Mouse (Mus musculus) CD4-positive, CD25-positive, alpha-beta regulatory T cell, adult 2 months (primary cell): ENCODE measurements around the gene Dtx3l.
"Not testable (repeated sequence)": the region's sequence is repeated elsewhere in the genome, so short reads cannot be mapped to it uniquely, and the experiment has no call there.

Source experiments
- DNase-seq: peaks from one replicate; pipeline ENCODE4 v3.0.0-alpha.2; 2012; ENCODE audit warnings: low read depth, low spot score

The Dtx3l gene

GRCm38 (mm10) chr16:35938211-35939151 lies at the start of gene Dtx3l, which contains the start of gene Parp9:
Gene Dtx3l (minus strand): TSS chr16:35939151.
Gene Parp9 (plus strand): TSS chr16:35938470.
- DNase-seq = peak; percentile 87

- DNase-seq = no peak
Measured at GRCm38 (mm10) chr16:35987930-35988329, 49.0 kb upstream of the Dtx3l start.

DNA sequence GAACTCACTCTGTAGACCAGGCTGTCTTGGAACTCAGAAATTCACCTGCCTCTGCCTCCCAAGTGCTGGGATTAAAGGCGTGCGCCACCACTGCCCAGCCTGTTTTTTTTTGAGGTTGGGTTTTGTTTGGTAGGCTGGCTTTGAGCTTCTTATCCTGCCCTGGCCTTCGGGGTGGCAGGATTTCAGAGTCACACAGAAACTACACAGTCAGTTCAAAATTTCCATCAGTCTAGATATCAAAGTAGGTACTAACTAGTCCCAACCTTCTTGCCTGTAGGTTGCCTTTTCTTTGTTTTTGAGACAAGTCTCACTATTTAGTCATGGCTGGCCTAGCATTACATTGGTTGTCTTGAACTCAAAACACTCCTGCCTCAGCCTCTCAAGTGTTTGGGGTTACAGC lies 45.5 kb upstream of the Dtx3l start:
- peak; percentile 47 for DNase-seq

GRCm38 (mm10) chr16:35983517-35984101 lies 44.7 kb upstream of the Dtx3l start:
- peak; percentile 91 for DNase-seq

GRCm38 (mm10) chr16:35982902-35983516 lies 44.1 kb upstream of the Dtx3l start:
- peak; percentile 96 for DNase-seq

- DNase-seq = no peak
Measured at GRCm38 (mm10) chr16:35982506-35982901, 43.6 kb upstream of the Dtx3l start.

GRCm38 (mm10) chr16:35981363-35981821 lies 42.4 kb upstream of the Dtx3l start:
- DNase-seq = peak; percentile 100

GRCm38 (mm10) chr16:35978450-35978849 lies 39.5 kb upstream of the Dtx3l start, which contains the start of gene Kpna1:
Gene Kpna1 (plus strand): TSS chr16:35978750.
- DNase-seq = not testable (repeated sequence)

DNA sequence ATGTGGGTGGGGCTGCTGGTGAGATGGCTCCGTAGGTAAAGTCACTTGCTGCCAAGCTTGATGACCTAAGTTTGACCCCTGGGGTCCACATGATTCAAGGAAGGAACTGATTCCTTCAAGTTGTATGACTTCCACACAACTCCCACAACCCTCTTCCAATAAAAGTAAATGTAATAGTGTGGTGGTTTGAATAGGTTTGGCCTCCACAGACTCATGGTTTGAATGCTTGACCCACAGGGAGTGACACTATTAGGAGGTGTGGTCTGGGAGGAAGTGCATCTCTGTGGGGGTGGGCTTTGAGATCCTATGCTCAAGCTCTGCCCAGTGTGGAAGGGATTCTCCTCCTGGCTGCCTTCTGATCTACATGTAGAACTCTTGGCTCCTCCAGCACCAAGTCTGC lies 35.1 kb upstream of the Dtx3l start:
- no peak for DNase-seq

DNA sequence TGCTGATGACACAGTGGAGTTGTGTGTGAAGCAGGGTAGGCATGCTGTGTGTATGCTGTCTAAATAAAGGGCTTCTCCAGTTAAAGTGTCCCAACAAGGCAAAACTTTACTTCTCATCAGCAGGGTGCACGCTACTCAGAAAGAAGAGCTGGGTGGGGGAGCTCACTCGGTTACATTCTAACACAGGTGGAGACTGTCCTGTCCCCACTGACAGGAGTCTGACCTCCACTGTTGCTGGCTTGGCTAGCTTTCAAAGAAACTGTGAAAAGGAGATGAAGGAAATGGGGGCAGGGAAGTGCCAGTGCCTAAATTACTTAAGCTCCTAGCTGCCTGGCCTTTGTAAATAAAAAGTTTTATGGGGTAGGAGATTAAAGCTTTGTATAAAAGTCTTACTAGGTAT lies 29.2 kb upstream of the Dtx3l start:
- DNase-seq = no peak

- peak; percentile 31 for DNase-seq
Measured at GRCm38 (mm10) chr16:35967319-35967718, 28.4 kb upstream of the Dtx3l start.

DNA sequence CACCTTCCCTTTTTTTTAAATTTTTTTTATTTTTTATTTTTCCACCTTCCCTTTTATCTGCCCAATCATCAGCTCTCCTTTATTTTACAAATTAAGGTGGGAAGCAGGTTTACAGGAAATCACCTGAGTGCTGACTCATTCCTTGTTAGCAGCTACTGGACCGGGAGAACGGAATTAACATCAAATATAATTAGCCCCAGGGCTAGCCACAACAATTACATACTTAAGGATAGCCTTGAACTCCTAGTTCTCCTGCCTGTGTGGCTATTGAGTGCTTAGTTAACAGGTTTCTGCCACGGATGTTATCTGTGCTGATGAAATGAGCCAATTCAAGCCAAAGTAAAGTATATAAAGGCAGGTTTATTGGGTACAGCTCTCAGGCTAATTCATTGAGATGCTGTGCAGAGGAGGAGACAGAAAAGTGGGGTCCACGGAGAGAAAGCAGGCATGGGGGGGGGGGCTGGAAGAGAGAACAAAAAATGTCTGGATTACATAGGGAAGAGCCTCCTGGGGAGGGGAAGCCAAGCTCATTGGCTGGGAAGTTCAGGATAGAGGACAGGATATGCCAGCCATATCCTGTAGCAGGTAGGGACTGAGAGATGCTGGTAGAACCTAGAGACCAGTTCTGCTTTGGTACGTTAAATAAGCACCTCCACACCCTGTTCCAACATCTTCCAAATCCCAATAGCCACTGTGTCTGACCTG lies 27.6 kb upstream of the Dtx3l start:
- DNase-seq = no peak

GRCm38 (mm10) chr16:35965991-35966390 lies 27.0 kb upstream of the Dtx3l start:
- not testable (repeated sequence) for DNase-seq

- DNase-seq = no peak
Measured at GRCm38 (mm10) chr16:35952628-35953130, 13.7 kb upstream of the Dtx3l start.

DNA sequence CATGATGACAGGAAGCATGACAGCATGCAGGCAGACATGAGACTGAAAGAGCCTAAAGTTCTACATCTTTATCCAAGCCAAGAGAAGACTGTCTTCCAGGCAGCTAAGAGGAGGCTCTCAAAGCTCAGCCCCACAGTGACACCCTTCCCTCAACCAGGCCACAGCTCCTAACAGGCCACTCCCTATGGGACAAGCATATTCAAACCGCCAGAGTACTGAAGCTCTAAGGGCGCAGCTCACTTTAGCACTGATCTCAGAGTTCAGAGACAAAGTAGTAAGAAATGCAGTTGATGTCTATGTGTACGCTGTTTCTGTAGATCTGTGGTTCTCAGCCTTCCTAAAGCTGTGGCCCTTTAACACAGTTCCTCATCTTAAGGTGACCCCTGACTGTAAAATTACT lies 12.3 kb upstream of the Dtx3l start:
- no peak for DNase-seq

GRCm38 (mm10) chr16:35949264-35949663 lies 10.3 kb upstream of the Dtx3l start:
- no peak for DNase-seq

DNA sequence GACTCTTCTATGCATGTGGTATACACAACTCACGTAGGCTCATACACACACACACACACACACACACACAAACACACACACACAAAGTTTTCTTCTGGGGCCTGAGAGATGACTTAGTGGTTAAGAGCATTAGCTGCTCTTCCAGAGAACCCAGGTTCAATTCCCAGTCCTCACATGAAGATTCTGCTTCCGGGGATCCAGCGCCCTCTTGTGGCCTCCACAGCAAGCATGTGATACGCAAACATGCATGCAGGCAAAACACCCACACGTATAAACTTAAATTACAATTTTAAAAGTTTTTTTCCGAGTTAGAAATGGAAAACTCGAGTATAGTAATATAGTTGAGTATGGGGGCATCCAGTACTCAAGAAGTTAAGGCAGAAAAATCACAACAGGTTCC lies 2.4 kb upstream of the Dtx3l start:
- DNase-seq = peak; percentile 75

DNA sequence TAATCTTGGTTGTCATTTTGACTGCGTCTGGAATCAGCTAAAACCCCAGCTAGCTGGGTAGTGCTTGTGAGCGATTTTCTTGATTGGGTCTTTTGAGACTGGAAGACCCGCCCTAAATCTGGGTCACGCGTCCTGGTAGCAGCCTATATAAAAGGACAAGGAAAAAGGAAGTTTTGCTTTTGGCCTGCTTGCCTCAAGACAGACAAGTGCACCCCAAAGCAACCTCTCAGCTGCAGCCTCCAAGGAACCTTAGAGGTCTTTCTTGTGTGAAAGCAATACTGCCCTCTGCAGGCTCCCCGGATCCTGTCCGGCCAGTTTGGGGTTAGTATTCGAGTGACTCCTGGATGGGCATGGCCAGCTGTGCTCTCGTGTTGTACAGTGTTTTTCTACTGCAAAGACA lies 739 bp upstream of the Dtx3l start:
- peak; percentile 92 for DNase-seq

DNA sequence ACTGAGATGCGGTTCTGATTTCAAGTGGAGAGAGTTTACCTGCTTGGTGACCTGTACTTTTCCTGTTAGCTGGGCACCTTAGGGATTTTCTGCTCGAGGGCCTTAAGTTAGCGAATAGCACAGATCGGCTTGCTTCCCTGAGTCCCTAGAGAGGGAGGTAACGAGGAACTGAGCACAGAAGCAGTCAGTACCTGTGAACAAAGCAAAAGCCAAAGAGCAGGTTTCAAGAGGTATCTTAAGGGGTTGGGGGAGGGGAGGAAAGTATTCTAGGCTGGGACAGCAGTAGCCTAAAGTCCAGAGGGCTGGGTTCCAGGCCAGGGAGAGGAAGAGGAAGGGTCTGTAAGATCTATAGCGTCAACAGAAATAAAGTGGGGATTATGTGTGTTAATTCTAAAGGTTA lies 310 bp upstream of the Dtx3l start:
- DNase-seq = no peak

- DNase-seq = no peak
Measured at GRCm38 (mm10) chr16:35933181-35933580, 5.8 kb downstream of the Dtx3l start.
